ENCODE assay signal across 24 mouse cellular contexts in genomic region chr3:111049638-111050037, GRCm38 (mm10).
"Had no signal": no experiment of that assay in that cellular context is flagged by ENCODE, and none has a peak within 500 bp of the region (broad histone marks: within the 10 kb centered on the region; RNA-seq: fewer than 3 reads in every experiment).

No protein-coding gene starts in this region.

- H3K4me3 ChIP-seq: heart, adult 2 months; heart, embryonic 13.5 days; heart, embryonic 15.5 days; hindbrain, embryonic 13.5 days; hindbrain, embryonic 15.5 days; limb, embryonic 10.5 days; limb, embryonic 12.5 days had no signal

- H3K4me2 ChIP-seq: heart, embryonic 11.5 days; heart, embryonic 13.5 days; heart, embryonic 15.5 days; hindbrain, embryonic 13.5 days; hindbrain, embryonic 15.5 days; limb, embryonic 12.5 days; liver, embryonic 11.5 days had no signal

- H3K9me3 ChIP-seq: heart, embryonic 13.5 days; heart, embryonic 15.5 days; hindbrain, embryonic 13.5 days; hindbrain, embryonic 15.5 days; limb, embryonic 10.5 days; limb, embryonic 12.5 days had no signal

- DNase-seq: forebrain, postnatal 0 days; gastrocnemius, postnatal 14 days; gastrocnemius, postnatal 36 days; heart, adult 11 months; heart, adult 2 months; heart, postnatal 14 days; heart, postnatal 36 days; kidney, adult 2 months; kidney, adult 9 months; kidney, postnatal 10 days; kidney, postnatal 36 days; layer of hippocampus, adult 9-11 months; layer of hippocampus, postnatal 36 days; liver had no signal

- H3K36me3 ChIP-seq: heart, embryonic 13.5 days; heart, embryonic 15.5 days; hindbrain, embryonic 13.5 days; hindbrain, embryonic 15.5 days; limb, embryonic 10.5 days; limb, embryonic 12.5 days had no signal

- H3K27ac ChIP-seq: heart, adult 2 months; heart, embryonic 13.5 days; heart, embryonic 15.5 days; hindbrain, embryonic 13.5 days; hindbrain, embryonic 15.5 days; hindbrain, postnatal 0 days; limb, embryonic 10.5 days; limb, embryonic 12.5 days had no signal

- H3K4me1 ChIP-seq: heart, embryonic 13.5 days; heart, embryonic 15.5 days; hindbrain, embryonic 13.5 days; hindbrain, embryonic 15.5 days; limb, embryonic 10.5 days; limb, embryonic 12.5 days had no signal

- H3K9ac ChIP-seq: forebrain, postnatal 0 days; heart, embryonic 13.5 days; heart, embryonic 15.5 days; hindbrain, embryonic 13.5 days; hindbrain, embryonic 15.5 days; limb, embryonic 12.5 days had no signal

- ATAC-seq: forebrain, postnatal 0 days; hindbrain, postnatal 0 days; intestine, embryonic 16.5 days had no signal

- H3K27me3 ChIP-seq: heart, embryonic 13.5 days; heart, embryonic 15.5 days; hindbrain, embryonic 13.5 days; hindbrain, embryonic 15.5 days; limb, embryonic 12.5 days had no signal
